Mouse (Mus musculus) embryonic facial prominence, embryonic 15.5 days (tissue): ENCODE data around the gene Dclk2. TPM values are rescaled to one million over a fixed set of nuclear protein-coding genes. Genes with fewer than 3 reads are reported as not detected.

Experiments used
- ATAC-seq: fragments of 200-750 bp; cut with Nextera tagmentation; 2 replicates; pipeline ENCODE4 v1.8.0; 2017; ENCODE audit warnings: low read depth, moderate TSS enrichment; ENCODE audit not compliant: insufficient number of reproducible peaks, low FRiP score, low TSS enrichment
- H3K27ac ChIP-seq: fragments of 300-500 bp; sonication (generic); replicated peaks from 2 replicates; pipeline ENCODE4 v1.5.1; 2015; ENCODE audit warnings: mild to moderate bottlenecking, inconsistent platforms
- H3K27me3 ChIP-seq: fragments of 300-500 bp; sonication (generic); 2 replicates; pipeline ENCODE4 v1.6.1; 2015; ENCODE audit warnings: inconsistent platforms
- H3K36me3 ChIP-seq: fragments of 300-500 bp; sonication (generic); 2 replicates; pipeline ENCODE4 v1.6.1; 2015; ENCODE audit warnings: mild to moderate bottlenecking, inconsistent platforms
- H3K4me1 ChIP-seq: fragments of 300-500 bp; sonication (generic); 2 replicates; pipeline ENCODE4 v1.6.1; 2015; ENCODE audit warnings: inconsistent platforms
- H3K4me2 ChIP-seq: fragments of 300-500 bp; sonication (generic); replicated peaks from 2 replicates; pipeline ENCODE4 v1.6.1; 2015; ENCODE audit warnings: mild to moderate bottlenecking, inconsistent platforms
- H3K4me3 ChIP-seq: fragments of 300-500 bp; sonication (generic); replicated peaks from 2 replicates; pipeline ENCODE4 v1.5.1; 2015; ENCODE audit warnings: mild to moderate bottlenecking, inconsistent platforms
- H3K9ac ChIP-seq: fragments of 300-500 bp; sonication (generic); 2 replicates; pipeline ENCODE4 v1.6.1; 2015; ENCODE audit warnings: inconsistent platforms
- H3K9me3 ChIP-seq: fragments of 300-500 bp; sonication (generic); replicated peaks from 2 replicates; pipeline ENCODE4 v1.6.1; 2016; ENCODE audit warnings: inconsistent platforms
- WGBS: fragments of 180-500 bp; shearing (Covaris S2); methylation state at CpG from one replicate; pipeline ENCODE4 v1.1.7; 2015; 5-methylcytosine and 5-hydroxymethylcytosine counted together
- polyA plus RNA-seq: library from polyadenylated mRNA; unstranded; fragments of >200 nt; fragmentation: Nextera tagmentation; extraction: Ambion mirVana; gene quantifications from 2 replicates; pipeline ENCODE4 v1.2.1, GENCODE M21; 2015

The Dclk2 gene
- polyA plus RNA-seq, 1 experiment from 2014 or later, result 13.9 TPM

DNA sequence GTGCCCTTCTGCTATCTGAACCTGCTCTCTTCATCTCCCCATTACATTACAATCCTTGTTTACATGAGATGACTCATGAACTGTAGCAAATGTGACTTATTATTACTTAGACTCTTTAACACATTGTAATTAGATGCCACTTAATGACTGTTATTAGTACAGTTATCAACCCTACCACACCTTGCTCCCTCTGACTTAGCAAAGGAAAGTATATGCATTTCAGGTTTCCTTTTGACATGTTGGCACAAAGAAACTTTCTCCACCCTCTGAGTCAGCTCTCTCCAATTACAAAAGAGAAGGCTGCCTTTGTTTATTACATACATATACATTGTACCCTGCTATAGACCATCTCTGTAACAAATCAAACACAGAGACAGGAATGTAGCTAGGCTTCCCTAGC lies 33.1 kb downstream of the Dclk2 start:
- no peaks in the 10 kb centered on the region for H3K4me1 ChIP-seq
- H3K4me3 ChIP-seq, result no peak overlapping the region
- H3K27me3 ChIP-seq, result no peaks in the 10 kb centered on the region
- H3K27ac ChIP-seq, result 0 out of 2 replicates have a peak overlapping the region, but pooled peaks have one; percentile 34
- no peak for ATAC-seq
- no peak overlapping the region for H3K9ac ChIP-seq
- no peaks in the 10 kb centered on the region for H3K9me3 ChIP-seq
- no peak overlapping the region for H3K4me2 ChIP-seq
- H3K36me3 ChIP-seq, result no peaks in the 10 kb centered on the region

DNA sequence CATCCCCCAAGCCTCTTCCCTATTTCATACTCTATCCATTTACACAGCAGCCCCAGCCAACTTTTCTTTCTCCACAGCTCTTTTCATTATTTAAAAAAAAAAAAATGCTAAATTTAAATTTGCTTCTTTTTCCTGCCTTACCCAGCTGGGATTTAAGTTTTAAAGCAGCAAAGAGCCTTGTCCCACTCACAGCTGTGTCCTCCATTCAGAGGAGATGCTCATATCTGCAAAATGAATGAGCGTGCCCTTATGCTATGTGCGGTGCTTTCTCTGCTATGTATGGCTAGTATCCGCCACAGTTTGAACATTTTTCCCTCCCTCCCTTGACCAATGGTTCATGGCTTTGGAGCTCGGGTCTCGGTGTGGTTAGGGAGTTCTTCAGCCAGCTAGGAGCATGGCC lies 35.5 kb downstream of the Dclk2 start:
- Histone ChIP-seq H3K4me1 (no peaks in the 10 kb centered on the region), H3K9me3 (no peaks in the 10 kb centered on the region), H3K36me3 (no peaks in the 10 kb centered on the region), H3K9ac (no peak overlapping the region), H3K4me2 (no peak overlapping the region), H3K4me3 (no peak overlapping the region), H3K27ac (no peak overlapping the region), H3K27me3 (no peaks in the 10 kb centered on the region)
- no peak for ATAC-seq
- WGBS, result 93% methylated on average over 5 of the region's 5 CpGs

GRCm38 (mm10) chr3:86884481-86884880 lies 36.2 kb downstream of the Dclk2 start:
- H3K4me1 ChIP-seq, result no peaks in the 10 kb centered on the region
- H3K27ac ChIP-seq, result no peak overlapping the region
- H3K27me3 ChIP-seq, result no peaks in the 10 kb centered on the region
- ATAC-seq, result no peak
- H3K4me3 ChIP-seq, result no peak overlapping the region
- 90% methylated on average over 2 of the region's 2 CpGs for WGBS
- no peaks in the 10 kb centered on the region for H3K9me3 ChIP-seq
- no peaks in the 10 kb centered on the region for H3K36me3 ChIP-seq
- H3K4me2 ChIP-seq, result no peak overlapping the region
- no peak overlapping the region for H3K9ac ChIP-seq

- Histone ChIP-seq H3K27me3 (no peaks in the 10 kb centered on the region), H3K27ac (no peak overlapping the region), H3K9me3 (no peaks in the 10 kb centered on the region), H3K4me1 (no peaks in the 10 kb centered on the region), H3K4me3 (no peak overlapping the region), H3K36me3 (no peaks in the 10 kb centered on the region), H3K4me2 (no peak overlapping the region), H3K9ac (no peak overlapping the region)
- ATAC-seq, result no peak
- WGBS, result 80% methylated on average over 6 of the region's 6 CpGs
These were observed 36.7 kb downstream of the Dclk2 start for GRCm38 (mm10) chr3:86883985-86884384.

- no peaks in the 10 kb centered on the region for H3K36me3 ChIP-seq
- H3K4me3 ChIP-seq, result no peak overlapping the region
- WGBS, result 37% methylated on average over 5 of the region's 5 CpGs
- no peaks in the 10 kb centered on the region for H3K9me3 ChIP-seq
- peak; percentile 60; the same call in 1 of the 2 replicates for ATAC-seq
- H3K27ac ChIP-seq, result peak overlapping the region; percentile 63
- H3K9ac ChIP-seq, result no peak overlapping the region
- peaks cover 25% of the 10 kb centered on the region for H3K4me1 ChIP-seq
- no peaks in the 10 kb centered on the region for H3K27me3 ChIP-seq
- no peak overlapping the region for H3K4me2 ChIP-seq
These were observed 44.7 kb downstream of the Dclk2 start for GRCm38 (mm10) chr3:86875912-86876311.

GRCm38 (mm10) chr3:86873092-86873600 lies 47.5 kb downstream of the Dclk2 start:
- Histone ChIP-seq H3K9ac (no peak overlapping the region), H3K4me2 (no peak overlapping the region), H3K27ac (no peak overlapping the region), H3K4me3 (no peak overlapping the region), H3K4me1 (peaks cover 37% of the 10 kb centered on the region), H3K36me3 (no peaks in the 10 kb centered on the region), H3K9me3 (no peaks in the 10 kb centered on the region), H3K27me3 (no peaks in the 10 kb centered on the region)
- WGBS, result 70% methylated on average over 6 of the region's 6 CpGs
- ATAC-seq, result no peak

DNA sequence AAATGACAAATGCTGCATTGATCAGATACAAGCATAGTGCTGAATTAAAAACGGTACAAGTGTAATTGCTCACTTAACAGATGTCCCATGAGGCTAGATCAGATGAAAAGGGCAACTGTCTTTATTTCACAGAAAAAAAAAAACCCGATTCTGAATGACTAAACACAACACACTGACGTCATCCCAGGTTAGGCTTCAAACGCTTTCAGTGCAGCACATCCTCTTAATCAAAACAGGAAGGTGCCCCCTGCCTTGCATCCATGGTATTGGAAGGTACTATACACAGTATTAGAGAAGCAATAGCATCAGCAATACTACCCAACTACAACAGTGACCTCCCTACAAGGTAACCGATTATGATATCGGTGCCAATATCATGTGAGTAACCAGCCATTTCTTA lies 49.7 kb downstream of the Dclk2 start:
- Histone ChIP-seq H3K4me2 (no peak overlapping the region), H3K27ac (0 out of 2 replicates have a peak overlapping the region, but pooled peaks have one; percentile 28), H3K36me3 (no peaks in the 10 kb centered on the region), H3K27me3 (no peaks in the 10 kb centered on the region), H3K4me3 (no peak overlapping the region), H3K9ac (no peak overlapping the region), H3K4me1 (peaks cover 26% of the 10 kb centered on the region), H3K9me3 (no peaks in the 10 kb centered on the region)
- 62% methylated on average over 6 of the region's 6 CpGs for WGBS
- no peak for ATAC-seq

DNA sequence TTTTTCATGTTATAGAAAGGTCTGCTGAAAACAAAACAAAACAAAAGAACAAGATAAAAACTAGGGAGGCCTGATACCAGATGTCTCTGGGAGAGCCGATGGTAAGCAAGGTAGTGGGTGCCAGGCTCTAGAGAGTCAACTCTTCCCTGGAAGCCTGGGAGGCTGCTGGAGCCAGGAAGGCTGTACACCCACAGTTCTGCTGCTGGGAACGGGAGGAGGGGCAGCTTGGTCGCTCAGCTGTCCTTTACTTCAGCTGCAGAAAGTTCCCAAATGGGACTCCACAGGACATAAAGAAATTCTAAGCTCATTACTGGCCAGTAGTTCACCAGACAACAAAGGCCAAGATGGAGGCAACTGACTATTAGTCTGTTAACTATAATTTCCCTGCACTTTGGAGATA lies 50.2 kb downstream of the Dclk2 start:
- H3K9ac ChIP-seq, result no peak overlapping the region
- no peaks in the 10 kb centered on the region for H3K9me3 ChIP-seq
- 61% methylated on average over 3 of the region's 3 CpGs for WGBS
- no peak overlapping the region for H3K4me3 ChIP-seq
- H3K27ac ChIP-seq, result no peak overlapping the region
- no peak overlapping the region for H3K4me2 ChIP-seq
- peaks cover 21% of the 10 kb centered on the region for H3K4me1 ChIP-seq
- ATAC-seq, result no peak
- no peaks in the 10 kb centered on the region for H3K36me3 ChIP-seq
- H3K27me3 ChIP-seq, result no peaks in the 10 kb centered on the region

- no peak; the same call in 1 of the 2 replicates for ATAC-seq
- no peak overlapping the region for H3K27ac ChIP-seq
- no peak overlapping the region for H3K4me2 ChIP-seq
- H3K4me1 ChIP-seq, result peaks cover 17% of the 10 kb centered on the region
- no peaks in the 10 kb centered on the region for H3K27me3 ChIP-seq
- WGBS, result 67% methylated on average over 3 of the region's 3 CpGs
- no peak overlapping the region for H3K9ac ChIP-seq
- H3K4me3 ChIP-seq, result no peak overlapping the region
- H3K36me3 ChIP-seq, result no peaks in the 10 kb centered on the region
- H3K9me3 ChIP-seq, result no peaks in the 10 kb centered on the region
These were observed 51.9 kb downstream of the Dclk2 start for GRCm38 (mm10) chr3:86868721-86869120.

DNA sequence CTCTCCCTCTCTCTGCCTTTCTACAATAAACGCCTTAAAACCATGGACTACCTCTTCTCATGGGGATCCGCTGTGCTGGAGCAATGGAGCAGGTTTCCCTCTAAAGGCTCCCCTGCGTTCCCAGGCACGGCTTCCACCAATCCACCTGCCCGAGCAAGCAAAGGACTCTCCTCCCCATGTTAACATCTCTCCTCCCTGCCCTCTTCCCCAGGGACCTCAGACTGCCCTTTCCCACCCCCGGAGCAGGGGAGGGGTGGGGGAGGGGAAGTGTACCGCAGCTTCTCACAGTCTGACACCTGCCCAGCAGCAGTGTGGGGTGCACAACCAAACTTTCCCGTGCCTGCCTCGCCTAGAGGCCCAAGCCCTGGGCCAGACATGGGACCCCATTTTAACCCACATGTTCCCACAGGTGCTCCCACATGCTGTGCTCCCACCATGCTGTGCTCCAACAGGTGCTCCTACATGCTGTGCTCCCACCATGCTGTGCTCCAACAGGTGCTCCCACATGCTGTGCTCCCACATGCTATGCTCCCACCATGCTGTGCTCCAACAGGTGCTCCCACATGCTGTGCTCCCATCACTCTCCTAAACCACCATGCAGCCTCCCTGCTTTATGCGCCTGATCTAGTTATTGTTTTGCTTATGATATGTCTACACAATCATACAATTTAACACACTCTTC lies 57.2 kb downstream of the Dclk2 start:
- H3K4me3 ChIP-seq, result no peak overlapping the region
- no peak; the same call in 1 of the 2 replicates for ATAC-seq
- 28% methylated on average over 10 of the region's 10 CpGs for WGBS
- no peaks in the 10 kb centered on the region for H3K36me3 ChIP-seq
- H3K9ac ChIP-seq, result no peak overlapping the region
- H3K27me3 ChIP-seq, result no peaks in the 10 kb centered on the region
- H3K9me3 ChIP-seq, result no peaks in the 10 kb centered on the region
- H3K27ac ChIP-seq, result no peak overlapping the region
- H3K4me2 ChIP-seq, result no peak overlapping the region
- H3K4me1 ChIP-seq, result peaks cover 20% of the 10 kb centered on the region

DNA sequence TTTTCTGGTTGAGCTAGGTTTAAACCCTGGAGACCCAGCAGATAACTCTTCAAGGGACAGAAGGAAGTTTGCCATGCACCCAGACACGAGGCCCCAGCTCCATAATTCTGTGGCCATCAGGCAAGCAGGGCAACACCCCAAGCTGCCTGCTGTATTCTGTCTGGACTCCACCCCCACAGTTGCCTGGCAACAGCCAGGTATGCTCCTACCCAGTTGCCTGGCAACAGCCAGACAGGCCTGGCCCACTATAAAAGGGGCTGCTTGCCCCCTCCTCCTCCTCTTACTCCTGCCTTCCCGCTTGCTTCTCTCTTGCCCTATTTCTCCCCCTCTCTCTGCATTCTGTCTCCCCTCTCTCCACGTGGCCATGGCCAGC lies 57.7 kb downstream of the Dclk2 start:
- H3K27ac ChIP-seq, result no peak overlapping the region
- peaks cover 17% of the 10 kb centered on the region for H3K4me1 ChIP-seq
- no peak overlapping the region for H3K4me3 ChIP-seq
- H3K36me3 ChIP-seq, result no peaks in the 10 kb centered on the region
- H3K9ac ChIP-seq, result no peak overlapping the region
- peak; percentile 72; the same call in 1 of the 2 replicates for ATAC-seq
- no peak overlapping the region for H3K4me2 ChIP-seq
- WGBS, result 22% methylated on average over 3 of the region's 3 CpGs
- H3K27me3 ChIP-seq, result no peaks in the 10 kb centered on the region
- no peaks in the 10 kb centered on the region for H3K9me3 ChIP-seq
